Mouse (Mus musculus) thymus, adult 18-20 months (tissue): ENCODE measurements around the gene Prr15.

Source experiments
- DNase-seq, 2 experiments: peaks; one replicate each; pipeline ENCODE4 v3.0.0; 2022; ENCODE audit warnings: mixed read lengths in 2 of 2

Prr15 gene

DNA sequence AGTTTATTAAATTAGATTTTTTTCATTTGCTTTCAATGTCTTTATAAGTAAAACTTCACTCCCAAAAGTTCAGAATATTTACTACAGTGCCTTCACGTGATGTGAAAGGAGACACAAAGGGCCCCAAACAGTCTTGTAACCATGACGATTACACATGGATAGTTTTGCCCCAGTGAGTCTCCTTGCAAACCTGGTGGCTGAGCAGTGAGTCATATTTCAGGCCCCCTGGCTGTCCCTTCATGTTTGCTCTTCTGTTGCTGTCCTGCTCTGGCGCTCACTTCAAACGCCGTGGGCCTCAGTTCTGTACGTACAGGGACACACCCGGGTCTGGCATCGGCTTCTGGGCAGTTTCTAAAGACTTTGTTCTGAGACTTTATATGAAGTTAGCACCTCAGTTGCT lies 6.6 kb downstream of the Prr15 start:
- no peak for DNase-seq

DNA sequence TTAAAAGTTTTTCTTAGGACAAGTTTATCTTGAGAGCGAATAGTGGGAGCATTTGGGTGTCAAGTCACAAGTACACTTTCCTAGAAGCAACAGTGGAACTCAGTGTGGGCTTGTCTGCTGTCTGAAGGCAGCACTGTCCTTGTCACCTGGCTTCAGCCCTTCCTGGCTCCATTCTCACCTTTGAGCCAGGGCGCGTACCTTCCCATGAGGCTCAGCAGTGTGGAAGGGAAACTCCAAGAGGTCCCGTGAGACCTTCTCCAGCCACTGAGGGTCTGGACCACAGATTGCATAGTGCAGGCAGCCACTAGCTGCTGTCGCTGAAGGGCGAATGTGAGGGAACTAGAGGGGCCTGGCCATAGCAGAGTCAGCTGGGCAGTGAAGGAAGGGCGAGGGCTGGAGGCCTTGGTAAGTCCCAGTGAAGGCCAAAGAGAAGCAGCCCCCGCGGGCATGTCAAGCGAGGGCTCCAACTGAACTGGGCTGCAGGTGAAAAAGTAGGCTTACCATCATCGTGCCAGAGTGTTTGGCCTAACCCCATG lies 7.5 kb downstream of the Prr15 start:
- no peak for DNase-seq

DNA sequence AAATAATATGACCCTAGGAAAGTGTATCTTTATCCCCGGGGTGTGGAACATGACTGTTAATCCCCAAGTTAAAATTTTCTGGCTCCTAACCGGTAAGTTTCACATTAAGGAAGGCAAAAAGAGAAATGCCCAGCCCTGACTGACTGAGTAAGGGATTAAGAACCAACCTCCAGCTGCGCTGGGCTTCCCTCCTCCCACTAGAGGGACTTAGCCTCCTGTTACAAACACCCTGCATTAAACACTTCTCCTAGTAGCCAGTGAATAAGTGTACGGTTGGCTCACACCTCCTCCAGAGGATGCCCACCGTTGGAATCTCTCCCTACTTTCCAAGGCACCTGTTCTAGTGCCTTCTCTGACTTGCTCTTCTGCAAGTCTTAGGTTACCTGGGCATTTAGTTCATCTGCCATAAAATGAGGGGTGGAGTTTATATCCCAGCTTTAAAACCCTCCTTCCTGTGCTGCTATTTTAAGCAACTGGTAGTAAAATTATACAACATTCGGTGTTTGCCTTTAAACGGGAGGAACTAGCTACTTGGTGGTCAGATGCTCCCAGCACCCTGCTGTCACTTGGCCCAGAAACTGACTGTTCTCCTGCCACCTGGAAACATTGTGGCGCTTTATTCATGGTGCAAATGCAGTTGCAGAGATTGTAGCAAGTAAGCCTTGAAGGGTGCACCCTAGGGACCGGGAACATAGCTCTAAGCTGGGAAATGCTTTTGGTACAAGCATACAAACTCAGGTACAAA lies 8.2 kb downstream of the Prr15 start:
- no peak for DNase-seq

DNA sequence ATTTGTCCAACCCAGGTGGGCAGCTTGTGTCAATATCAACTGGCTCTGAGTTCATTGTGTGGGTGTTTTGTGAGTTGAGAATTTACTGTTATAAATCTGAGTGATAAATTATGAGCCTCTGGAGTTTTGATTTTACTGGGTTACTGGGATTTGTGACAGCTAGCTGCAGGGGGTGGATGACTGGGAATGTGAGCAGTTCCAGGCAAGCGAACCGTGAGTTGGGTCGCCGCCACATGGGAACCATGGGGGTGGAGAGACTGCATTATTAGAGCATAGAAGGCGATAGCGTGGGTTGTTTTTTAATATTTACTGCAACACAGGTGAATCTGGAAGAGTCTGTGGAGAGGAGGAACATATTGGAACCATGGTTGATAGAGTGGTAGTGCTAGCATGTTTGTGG lies 11.7 kb downstream of the Prr15 start:
- no peak for DNase-seq

DNA sequence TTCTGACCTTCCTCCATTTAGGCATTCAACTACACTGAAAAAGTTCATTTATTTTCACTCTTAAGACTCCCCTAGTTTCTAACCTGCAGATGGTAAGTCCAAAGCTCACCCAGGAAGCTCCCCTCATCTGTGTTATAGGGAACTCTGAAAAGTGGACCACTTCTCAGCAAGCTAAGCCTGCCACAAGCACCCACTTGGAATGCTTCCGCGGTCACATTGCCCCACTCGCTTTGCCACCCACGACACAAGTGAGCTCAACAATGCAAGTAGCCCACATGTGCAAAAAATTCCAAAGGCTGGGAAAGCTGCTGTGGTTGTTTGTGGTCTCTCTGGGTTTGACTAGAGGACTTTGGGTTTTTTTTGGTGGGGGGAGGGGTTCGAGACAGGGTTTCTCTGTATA lies 15.5 kb downstream of the Prr15 start:
- no peak for DNase-seq

DNA sequence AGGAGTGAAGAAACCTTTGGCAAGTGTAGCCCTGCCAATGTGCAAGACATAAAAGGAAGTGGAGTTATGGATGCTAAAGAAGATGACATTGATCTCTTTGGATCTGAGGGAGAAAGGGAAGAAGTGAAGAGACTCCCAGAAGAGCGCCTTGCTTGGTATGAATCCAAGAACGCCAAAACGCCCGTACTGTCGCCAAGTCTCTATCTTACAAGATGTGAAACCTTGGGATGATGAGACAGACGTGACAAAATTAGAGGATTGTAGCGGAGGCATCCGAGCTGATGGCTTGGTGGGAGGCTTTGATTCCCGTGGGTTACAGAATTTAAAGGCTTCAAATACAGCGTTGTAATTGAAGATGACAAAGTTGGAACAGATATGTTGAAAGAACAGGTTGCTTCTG lies 16.6 kb downstream of the Prr15 start:
- no peak for DNase-seq

DNA sequence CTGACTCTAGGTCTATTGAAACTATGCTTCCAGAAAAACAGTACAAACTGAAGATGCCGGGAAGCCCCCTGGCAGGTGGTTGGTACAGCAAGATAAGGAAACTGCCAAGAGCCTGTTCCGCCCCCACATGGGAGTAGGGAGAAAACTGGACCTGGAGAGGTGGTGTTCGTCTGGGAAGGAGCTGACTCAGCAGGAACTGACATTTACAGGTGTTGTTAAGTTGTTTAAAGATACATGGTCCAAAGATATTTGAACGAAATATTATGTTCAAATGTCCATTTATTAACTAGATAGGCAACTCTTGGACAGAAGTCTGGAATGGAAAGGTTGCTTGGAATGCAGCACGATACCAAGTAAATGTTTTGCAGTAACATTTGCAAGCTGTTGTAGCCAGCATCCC lies 26.2 kb downstream of the Prr15 start:
- DNase-seq = no peak

DNA sequence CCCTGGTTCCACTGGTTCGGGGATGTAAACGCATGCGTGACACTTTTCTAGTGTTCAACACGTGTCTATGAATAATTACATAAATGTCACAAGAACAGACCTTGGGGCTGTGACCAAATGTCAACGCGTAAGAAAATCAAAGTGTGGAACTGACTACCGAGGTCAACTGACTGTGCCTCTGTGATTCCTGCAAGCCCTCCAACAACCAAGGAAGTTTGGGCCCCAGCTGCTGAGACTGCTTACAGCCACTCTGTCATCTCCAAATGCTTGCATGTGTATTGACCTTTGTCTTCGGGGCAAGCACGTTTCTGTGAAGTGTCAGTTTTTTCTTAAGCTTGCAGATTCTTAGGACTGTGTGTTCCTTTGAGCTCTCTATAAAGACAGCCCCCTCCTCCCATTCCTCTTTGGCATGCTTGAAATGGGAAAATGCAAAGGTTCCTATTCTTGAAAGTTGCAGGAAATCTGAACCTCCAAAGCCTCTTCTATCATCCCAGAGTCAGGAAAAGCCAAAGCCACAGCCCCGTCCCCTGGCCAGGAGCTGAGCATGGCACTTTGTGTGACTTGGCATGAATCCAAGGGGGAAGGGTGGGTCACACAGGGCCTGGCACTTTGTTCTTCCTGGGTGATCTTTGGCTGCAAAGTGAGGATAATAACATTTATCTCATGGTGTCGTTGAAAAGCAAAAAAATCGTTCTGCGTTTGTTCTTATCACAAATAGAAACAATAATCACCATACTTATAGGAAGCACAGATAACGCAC lies 27.5 kb downstream of the Prr15 start:
- no peak for DNase-seq

DNA sequence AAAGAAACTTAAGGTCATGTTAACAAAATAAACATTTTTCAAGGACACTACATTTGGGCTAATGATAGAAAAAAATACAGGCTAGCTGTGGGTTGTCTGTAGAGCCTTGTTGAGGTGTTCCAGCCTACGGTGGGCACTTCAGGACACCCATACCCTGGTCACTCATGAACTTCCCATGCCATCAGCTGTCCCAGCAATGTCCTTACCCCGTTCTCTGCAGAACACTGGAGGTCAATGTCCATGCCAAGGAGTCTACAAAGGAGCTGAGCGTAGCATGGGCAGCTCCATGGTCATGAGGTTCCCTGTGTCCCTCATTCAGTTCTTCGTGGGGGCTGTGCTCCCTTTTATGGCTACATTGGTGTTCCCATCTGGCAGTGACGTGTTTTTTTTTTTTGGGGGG lies 28.1 kb downstream of the Prr15 start:
- DNase-seq = no peak

DNA sequence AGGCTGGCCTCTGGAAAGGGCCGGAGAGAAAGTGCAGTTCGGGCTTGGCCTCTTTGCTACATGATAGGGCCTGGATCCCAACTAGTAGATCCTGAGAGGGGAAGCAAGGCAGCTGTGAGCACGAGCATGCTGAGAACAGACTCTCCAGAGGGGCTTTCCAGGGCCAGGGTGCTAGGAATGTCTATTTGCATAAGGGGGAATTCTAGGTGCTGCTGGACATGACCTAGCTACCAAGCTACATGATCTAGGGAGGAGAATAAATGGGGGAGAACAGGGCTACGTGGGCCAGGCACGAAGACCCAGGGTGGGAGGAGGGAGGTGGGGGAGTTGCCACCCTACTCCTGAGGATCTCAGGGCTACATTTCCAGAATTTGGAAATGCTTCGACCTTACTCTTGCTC lies 30.0 kb downstream of the Prr15 start:
- DNase-seq = no peak

DNA sequence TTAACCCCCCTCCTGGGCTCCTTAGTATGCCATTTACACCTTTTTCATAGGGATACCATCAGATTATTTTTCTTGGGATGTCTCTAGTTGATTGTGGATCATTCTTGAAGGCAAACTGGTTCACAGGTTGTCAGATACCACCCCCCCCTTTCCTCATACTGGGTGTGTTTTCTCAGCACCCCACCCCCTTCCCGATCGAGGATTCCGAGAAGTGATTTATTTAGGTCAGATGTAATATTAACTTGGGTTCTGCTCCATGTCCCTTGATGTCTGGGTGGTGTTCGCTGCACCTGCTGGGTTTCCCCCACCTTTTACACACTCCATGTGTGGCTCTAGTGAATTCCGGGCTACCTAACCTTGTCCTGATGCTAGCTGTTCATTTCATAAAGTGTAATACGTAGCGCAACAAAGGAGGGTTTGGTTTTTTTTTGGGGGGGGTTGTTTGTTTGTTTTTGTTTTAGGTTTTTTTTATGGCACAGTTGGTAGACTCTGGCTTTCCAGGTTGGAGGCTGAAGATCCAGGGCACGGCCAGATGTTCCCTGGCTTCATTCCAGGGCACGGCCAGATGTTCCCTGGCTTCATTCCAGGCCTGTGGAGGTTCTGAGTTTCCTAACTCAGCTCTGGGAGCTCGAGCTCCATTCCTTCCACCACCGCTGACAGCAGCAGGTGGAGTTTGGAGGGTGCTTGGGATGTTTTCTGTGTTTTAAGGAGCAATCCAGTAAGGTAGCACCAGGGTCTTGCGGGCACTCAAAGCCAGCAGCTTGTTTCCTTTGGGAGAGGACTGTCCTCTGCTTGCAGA lies 37.1 kb downstream of the Prr15 start:
- no peak for DNase-seq

DNA sequence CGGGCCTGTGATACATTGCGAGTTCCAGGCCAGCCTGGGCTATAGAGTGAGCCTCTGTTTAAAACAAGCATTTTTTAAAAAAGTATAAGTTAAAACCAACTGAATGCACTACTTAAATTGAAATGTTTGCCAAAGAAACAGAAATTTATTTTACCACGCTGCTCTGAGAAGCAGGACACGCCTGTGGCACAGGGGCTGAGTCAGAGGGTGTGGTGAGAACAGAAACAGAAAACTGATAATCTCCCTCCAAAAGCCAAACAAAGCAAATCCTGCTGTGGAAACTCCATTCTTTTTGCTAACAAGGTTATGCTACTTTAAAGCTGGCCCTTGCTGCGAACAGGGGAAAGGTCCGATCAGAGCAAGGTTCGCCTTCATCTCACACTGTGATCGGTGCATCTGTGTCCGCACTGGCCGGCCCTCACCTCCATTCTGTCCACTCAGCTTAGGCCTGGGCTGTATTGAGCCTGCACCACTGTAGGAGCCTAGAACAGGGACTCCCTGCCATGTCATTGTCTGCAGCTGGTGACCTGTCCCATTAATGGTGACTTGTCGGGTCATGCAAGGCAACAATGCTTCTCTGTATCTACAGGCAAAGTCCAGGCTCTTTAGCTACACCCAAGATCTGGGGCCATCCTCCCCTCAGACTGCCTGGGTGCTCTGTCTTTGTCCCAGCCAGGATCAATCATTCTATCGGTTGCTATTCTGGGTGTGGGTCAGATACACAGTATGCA lies 38.9 kb downstream of the Prr15 start:
- DNase-seq = no peak

DNA sequence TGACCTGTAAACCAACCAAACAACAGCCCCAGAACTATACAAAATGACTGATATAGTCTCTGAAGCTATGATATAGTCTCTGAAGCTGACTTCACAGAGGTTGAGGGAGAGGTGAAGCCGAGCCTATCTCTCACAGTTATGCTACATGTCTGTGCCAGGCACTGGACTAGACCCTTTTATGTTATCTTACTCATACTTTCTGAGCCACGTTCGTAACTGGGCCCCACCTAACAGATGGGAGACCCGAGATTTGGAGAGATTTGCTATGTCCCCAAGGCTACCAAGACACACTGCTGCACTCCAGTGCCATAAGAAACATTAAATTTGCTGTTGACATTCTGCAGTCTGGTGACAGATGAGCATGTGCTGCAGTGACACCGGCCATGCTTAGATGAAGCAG lies 41.0 kb downstream of the Prr15 start:
- DNase-seq = no peak

DNA sequence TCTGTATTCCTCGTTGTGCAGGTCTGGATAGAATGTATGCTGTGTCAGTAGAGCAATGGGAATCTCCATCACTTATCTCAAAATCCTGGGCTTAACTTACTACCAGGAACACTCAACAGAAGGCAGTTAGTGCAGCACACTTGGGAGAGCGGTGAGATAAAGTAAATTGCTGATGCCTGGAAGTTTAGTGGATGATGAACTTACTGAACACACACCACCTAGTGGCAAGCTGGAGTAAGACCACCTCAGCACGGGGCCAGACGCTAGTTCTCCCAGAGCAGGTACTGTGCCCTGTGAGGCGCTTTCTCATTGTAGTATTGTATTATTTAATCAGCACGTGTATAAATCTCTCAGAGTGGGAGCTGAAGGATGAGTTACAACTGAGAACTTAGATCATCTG lies 42.4 kb downstream of the Prr15 start:
- no peak for DNase-seq

DNA sequence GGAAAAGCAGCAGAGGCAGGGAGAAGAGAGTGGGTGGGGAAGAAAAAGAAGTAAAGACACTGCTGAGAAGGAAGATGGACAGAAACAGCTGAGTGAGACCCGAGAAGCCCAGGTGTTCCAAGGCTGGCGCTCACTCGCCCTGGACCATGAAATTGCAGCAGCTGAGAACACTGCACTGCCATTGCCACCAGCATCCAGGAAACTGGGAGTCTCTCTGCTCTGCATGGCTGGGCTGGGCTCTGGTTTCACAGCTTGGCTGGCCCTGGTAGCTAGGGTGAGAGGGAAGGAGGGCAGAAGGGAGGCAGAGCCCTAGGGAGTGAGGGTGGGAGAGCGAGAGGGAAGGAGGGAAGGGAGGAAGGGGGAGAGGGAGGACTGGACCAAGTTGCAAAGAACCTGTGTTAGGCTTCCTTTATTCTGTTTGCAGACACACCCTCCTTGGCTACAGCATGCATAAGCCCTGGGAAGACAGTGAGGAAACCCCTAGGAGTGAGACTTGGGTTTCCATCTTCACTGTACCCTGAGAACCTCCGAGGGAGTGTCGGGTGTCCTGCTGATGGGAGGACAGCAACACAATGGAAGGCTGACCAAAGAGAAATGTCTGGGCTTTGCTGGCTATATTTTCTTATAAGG lies 44.4 kb downstream of the Prr15 start:
- DNase-seq = no peak

DNA sequence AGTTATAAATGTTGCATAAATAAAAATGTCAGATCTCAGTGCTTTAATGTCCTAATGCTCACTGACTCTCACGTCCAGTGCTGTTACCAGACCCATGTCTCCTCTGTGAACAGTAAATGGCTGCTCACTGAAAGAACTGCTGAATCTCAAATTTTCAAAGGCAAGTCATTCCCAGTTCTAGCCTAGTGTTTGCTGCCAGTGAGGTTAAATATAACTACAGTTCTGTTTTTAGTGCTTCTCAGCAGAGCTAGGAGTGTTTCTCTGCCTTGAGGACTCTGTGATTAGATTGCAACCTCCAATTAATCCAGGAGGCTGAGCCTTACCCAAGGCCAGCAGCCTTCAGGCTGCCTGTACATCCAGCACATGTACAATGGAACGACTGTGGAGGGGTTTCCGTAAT lies 46.2 kb downstream of the Prr15 start:
- no peak for DNase-seq

DNA sequence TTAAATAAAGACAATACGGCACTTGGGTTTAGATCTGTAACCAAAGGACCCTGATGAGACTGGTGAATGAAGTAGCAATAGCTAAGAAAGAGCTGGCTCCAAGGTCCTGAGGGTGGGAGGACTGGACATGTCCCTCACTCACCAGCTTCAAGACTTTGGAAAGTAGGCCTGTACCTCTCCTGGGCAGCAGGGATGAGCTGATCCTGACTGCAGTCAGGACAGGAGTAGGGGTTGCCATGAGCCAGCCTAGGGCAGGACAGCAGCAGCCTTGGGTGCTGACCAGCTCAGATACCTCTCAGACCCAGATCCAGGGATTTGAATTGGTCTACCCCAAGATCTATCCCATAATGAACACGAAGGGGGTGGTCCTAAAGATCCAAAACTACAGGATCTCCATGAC lies 53.7 kb downstream of the Prr15 start:
- DNase-seq = no peak
